Mouse (Mus musculus): Measurements from ENCODE around the gene Clic5.
A peak's percentile ranks its signal among the peaks of the same experiment; 100 is the strongest.
"Not testable (repeated sequence)": the region's sequence is repeated elsewhere in the genome, so short reads cannot be mapped to it uniquely, and the experiment has no call there.

The Clic5 gene

DNA sequence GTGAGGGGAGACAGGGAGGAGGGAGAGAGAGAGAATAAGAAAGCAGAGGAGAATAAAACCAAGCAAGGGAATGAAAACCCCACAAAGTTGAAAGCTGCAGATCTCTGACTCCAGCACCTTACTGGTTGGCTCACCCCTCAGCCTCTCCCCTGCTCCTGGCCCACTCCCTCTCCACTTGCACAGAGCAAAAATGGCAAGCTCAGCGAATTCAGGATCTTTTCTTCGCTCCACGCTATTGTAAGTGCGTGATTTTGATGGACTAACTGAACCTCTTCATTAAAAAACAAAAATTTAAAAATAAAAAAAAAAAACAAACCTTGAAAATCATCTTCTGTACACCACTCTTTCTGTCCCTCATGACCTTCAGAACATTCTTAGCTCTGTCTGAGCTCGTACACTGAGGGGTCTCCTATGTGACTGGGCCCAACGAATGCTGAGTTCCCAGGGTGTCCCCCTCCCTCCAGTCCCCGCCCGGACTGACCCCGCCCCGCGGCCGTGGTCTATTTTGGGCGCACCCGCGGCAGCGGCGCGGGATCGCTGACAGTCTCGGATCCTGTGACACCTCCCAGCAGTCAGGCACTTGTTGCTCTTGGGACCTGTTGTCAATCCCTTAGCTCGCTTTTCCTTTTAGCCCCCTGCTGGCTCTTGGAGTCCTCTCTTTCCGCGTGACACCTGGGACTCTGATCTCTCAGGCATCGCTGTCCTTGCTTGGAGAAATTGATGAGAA lies at the start of gene Clic5:
TSS of gene Clic5 (plus strand) at position 543 of the 727 bp plus-strand sequence.
- peak in 1 of 2 experiments; percentile 7 for DNase-seq

DNA sequence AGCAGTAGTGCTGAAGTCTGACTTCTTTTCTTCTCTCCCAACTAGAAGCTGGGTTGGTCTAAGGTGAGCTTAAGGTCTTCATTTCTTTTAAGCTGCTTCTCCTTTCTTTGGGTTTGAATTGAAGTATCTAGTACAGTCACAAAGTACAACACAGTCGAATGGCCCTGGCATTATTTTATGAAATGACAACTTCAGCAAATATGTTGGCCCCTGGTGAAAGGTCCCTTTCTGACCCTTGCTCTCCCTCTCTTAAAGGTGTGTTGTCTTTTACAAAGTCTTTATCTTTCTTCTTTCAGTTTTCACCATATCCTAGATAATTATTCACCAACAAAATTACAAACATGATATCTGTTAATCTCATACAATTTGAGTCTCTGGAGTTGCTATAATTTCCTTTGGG lies 42.6 kb upstream of the Clic5 start:
- DNase-seq, result no peak

DNA sequence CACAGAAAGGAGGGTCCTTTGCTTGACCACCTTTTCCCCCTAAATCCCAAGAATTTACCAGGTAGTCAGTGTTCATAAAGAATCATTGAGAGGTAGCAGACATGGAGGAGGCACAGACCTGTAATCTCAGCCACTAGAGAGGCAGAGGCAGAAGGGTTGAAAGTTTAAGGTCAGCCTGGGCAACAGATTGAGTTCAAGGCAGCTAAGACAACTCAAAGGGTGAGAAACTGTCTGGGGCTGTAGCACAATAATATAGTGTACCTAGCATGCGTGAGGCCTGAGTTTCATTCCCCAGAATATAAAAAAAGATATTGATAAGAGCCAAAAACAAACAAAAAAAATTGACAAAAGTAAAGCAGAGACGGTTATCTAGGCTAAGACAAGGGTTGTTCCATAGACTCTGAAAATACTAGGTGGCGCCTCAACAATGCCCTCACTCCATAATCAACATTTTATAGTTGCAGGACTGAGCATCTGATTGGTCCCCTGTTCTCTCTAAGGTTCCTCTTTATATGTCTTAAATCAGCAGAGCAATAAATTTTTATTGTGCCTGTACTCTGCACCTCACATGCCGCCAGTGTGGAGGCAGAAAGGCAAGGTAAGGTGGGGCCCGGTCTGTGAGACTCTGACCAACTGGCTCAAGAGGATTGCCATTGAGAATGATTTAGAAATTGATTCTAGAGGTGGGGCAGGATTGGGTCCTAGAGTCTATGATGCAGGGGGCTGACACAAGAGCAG lies 40.1 kb upstream of the Clic5 start:
- DNase-seq, result no peak

DNA sequence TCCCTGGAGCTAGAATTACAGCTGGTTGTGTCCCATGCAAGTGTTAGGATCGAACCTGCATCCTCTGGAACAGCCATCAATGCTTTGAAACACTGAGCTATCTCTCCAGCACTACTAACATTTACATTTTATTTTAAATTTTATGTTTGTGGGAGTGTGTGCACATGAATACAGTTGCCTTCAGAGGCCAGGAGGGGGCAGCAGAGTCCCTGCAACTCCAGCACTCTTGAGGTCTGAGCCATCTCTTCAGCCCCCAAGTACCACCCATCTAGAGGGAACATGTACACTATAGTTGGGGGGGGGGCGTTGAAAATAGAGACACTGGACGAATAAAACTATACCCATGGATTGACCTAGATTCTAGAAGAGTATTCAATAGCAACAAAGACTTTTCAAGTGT lies 37.3 kb upstream of the Clic5 start:
- peak in 1 of 2 experiments; percentile 6 for DNase-seq

DNA sequence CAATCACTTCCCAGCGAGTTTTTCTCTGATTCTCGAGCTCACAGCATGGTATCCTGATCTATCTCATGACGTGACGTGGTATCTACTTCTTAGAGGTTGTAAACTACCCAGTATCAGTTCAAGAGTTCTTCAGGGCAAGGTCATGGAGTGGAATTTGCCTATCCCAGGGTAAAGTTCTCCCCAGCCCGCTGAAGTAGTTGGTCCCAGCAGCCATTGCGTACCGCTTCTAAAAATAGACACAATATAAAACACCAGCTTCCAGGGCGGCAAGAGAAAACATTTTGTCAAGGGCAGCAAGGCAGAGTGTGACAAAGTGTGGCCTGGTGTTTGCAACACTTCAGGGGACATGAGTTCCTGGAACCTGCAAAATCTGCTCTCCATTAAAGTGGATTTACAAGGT lies 36.5 kb upstream of the Clic5 start:
- DNase-seq, result no peak

DNA sequence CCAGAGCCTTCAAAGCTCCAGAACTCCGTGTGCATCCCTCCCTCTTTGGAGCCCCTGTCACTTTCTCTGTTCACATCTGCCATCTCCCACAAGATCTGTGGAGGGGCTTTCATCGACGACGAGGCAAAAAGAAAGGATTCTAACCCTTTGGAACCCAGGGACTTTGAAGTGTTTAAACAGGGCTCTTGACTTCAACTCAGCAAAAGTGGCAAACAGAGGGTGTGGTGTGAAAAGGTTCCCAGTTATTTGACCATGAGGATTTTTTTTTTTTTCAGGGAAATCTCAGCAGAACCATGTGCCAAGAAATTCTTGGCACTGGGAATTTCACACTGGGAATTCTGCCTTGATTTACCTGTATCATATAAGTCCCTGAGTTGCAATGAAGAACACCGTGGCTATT lies 34.5 kb upstream of the Clic5 start:
- DNase-seq, result no peak

DNA sequence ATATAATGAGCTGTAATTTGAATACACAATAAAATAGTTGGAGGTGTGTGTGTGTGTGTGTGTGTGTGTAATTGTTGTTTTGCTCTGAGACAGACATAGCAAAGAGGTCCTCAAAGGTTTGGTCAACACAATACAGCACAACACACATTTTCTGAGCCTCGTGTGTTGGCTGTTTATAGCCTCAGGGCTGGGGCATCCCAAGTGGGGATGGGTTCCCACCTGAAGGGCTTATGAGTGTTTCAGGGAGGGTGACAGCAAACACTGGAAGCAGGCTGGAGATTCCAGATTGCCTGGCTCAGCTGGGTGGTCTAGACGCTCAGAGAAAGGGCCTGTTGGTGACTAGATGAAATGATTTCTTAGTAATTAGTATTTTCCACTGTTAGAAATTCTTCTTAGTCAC lies 33.2 kb upstream of the Clic5 start:
- no peak for DNase-seq

DNA sequence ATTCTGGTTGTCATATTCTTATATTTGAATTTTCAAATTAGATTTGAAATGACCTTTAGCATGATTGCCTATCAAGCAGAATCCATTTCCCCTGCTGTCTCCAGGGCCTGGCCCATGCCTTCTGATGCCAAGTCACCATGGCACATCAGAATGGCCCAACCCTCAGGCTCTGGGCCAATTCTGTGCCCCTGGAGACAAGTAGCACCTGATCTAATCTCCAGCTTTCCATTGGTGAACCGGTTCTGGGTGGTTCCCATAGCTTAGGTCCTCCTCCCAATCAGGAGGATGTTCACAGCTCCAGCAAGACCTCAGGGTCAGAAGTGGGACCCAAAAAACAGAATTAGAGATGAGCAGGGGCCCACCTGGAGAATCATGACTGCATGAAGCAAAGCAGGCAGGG lies 30.2 kb upstream of the Clic5 start:
- no peak for DNase-seq

DNA sequence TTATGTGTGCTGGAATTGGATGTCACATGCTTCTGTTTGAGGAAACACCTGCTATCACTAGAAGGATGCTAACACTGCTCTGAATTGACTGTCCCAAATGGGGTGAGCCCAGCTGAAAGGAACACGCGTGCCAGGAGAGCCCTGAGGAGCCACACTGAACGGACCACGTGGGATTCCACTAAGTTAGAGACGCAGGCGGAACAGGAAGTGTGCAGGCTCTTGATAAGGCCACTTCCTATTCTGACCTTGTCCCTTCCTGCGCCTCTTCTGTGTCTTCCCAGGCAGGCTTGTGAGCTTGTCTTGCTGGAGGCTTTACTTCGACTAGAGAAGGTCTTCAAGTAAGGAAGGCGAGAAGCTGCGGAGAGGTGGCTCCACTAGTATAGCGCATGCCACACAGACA lies 27.9 kb upstream of the Clic5 start:
- no peak for DNase-seq

DNA sequence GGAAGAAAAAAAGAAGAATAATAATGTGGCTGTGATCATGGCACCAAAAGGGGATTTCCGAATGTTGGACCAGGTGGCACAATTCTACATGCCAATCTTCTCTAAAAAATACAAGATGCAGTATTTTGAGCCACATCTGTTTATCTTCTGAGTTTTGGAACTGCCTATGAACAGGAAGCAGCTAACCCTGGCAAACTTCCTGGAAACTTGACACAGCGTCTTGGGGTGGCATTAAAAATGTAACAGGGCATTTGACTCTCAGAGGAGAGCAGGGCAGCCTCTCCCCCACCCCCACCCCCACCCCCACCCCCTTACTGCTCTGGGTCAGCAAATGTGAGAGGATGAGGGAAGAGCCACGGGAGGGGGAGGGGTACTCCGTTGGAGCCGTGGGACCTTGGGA lies 25.9 kb upstream of the Clic5 start:
- no peak for DNase-seq

DNA sequence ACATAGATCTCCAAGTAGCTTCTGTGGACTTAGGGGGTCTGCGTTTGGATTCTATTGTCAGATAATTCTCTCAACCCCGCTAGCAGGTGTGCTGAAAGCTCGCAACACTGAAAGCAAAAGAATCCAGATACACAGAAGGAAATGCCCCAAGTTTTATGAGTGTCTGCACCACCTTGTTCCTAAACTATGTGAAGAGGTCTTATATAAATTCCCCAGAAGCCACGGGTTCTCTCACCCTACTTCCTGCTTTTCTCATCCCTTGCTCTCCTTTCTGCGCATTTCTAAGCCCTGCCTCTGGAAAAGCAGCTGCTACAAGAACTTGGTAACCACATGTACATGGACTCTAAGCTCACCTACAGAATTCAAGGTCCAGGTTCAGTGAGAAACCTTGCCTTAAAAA lies 25.4 kb upstream of the Clic5 start:
- no peak for DNase-seq

DNA sequence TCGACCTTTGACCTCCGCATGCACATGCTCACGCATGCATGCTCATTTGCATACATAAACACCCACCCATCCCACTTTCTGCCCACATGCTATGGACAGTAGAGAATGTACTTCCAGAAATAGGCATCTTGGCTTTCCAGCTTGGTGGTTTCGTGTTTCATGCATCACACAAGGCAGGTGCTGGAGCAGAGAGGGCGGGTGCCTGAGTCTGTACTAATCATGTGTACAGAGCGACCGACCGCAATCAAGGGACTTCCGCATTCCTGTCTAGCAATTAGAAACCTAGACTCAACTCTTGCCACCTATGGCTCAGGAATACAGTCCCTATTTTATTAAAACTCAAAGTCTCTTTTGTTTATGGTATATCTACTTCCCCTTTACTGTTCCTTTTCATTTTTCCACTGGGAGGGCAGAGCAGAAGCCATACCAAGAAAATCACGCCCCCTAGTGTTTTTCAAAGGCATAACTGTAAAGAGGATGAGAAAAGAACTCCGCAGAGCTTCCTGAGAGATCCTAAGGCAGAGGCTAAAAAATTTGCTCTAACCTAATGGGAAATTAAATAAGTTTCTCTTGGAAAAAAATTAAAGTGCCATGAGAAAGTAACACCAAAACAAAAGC lies 22.5 kb upstream of the Clic5 start:
- DNase-seq, result no peak

DNA sequence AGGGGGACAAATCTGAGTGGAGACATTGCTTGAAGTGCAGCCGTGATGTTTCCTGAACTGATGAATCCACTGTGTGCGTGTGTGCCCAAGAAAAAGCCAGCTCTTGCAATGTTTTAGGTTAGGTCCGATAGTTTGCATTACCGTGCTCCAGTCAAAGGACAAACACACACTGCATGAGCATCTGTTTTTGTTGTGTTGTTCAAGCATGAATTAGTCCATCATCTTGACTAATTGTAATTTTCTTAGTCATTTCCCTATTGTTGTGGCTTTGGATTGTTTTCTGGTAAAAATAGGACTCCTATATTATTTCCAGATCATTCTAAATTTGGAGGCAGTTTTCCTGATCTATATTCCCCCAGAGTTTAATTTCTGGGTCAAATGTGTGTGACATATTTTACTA lies 18.7 kb upstream of the Clic5 start:
- no peak for DNase-seq

DNA sequence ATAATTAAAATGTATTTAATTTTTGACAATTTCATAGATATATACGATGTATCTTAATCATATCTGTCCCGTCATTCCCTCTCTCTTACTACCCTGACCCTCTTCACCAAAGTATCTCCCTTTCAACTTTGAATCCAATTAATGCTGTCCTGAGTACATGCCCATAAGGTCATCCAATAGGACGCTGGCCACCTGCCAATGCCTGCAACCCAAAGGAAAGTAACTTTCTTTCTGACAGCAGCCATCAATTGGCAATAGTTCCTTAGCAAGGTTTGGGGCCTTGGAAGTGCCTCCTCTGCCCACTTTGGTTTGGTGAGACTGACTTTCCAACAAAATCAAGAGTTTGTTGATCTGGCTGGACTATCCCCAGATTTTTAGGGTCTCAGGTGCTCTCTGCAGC lies 18.1 kb upstream of the Clic5 start:
- DNase-seq, result no peak

DNA sequence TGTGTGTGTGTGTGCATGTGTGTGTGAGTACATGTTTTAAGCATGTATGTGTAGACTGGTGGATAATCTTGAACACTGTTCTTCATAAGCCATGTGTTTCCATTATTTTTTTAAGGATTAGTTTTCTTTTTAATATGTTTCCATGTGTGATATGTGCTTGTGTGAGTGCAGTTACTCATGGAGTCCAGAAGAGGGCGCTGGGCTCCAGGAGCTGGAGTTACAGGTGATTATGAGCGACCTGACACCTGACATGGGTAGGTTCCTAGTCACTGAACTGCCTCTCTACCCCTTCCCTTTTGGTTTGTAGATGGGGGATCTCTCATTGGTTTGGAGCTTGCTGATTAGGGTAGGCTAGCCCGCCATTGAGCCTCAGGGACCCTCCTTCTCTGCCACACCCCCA lies 16.5 kb upstream of the Clic5 start:
- DNase-seq, result no peak

DNA sequence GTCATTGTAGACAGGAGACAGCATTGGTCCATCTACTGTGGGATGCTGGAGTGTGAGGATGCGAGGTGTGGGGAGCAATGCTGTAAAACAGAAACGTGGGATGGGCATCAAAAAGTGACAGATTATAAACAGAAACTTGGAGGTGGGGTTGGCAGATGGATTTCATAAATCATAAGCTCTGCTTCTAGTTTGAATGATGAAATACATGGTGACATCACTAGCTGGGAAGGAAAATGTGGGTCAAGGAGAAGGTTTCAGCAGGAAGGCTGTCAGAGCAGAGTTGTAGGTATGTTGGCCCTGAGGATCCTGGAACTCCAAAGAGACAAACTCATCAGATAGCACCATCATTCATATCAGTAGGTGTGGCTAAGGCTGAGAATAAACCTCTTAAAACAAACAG lies 15.0 kb upstream of the Clic5 start:
- DNase-seq, result no peak

DNA sequence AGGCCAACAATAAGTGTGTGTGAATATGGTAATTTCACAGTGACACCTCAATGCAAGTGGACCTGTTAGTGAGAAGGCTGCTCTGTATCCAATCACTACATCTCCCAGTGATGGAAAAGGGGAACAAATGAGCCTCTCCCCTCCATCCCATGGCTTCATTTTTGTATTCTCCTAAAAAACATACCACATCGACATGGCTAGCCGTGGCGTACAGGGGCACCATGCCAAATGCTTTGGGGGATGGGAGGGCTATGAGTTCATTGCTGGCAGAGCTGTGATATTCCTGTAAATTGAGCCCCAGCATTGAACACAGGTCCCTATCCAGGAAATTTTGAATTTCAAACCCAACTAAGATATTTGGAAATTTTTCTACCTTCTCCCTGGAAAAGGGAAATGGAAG lies 11.1 kb upstream of the Clic5 start:
- DNase-seq, result no peak

DNA sequence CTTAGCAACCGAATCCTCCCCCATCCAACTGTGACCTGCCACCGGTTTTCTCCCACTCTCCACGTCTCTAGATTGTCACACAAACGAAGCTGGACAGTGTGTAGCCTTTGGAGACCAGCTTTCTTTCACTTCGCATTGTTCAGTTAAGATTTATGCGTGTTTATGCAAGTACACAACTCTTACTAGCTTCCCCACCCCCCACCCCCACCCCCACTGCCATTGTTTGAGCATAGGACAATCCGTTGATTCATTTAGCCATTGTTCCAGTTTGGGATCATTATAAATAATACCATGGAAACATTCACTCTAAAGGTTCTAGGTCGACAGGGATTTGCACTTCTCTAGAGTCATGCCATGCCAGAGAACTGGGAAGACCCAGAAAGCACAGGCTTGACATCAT lies 7.0 kb upstream of the Clic5 start:
- DNase-seq, result no peak

DNA sequence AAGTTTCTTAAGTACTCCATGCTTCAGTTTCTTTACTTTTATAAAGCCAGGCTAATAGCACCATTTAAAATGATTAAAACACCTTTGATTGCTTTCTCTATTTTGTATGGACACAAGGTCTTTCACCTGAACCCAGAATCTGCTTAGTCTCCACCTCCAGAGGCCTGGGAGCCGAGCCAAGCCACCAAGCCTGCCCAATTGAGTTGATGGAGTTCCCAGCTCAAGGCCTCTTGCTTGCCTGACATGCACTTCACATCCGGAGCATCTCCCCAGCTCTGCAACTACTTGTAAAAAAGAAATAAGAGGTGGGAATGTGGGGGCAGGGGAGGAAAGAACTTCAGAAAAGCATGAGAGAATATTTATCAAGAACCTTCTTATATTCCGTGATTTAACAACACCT lies 1.5 kb upstream of the Clic5 start:
- no peak for DNase-seq

DNA sequence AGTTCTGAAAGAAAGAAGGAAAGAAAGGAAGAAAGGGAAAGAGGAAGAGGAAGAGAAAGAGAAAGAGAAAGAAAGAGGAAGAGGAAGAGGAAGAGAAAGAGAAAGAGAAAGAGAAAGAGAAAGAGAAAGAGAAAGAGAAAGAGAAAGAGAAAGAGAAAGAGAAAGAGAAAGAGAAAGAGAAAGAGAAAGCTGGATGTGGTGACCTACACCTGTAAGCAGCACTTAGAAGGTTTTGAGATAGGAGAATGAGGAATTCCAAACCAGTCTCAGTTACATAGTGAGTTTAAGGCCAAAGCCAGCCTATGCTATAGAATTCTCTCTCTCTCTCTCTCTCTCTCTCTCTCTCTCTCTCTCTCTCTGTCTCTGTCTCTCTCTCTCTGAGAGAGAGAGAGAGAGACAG lies 847 bp upstream of the Clic5 start:
- not testable (repeated sequence) for DNase-seq

DNA sequence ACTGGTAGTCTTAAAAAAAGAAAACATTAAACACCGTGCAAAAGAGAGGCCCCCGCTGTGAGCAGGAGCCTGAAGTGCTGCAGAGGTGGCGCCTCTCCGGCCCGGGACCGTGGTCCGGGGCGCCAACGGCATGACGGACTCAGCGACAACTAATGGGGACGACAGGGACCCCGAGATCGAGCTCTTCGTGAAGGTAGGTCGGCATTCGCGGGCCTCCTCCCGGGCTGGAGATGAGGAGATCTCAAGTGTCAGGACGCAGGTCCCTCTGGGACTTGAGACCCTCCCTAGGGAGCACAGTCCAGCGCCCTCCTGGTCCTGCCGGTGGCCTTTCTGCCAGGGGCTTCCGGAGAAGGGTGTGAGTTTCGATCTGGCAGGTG lies 373 bp downstream of the Clic5 start:
- no peak for DNase-seq

DNA sequence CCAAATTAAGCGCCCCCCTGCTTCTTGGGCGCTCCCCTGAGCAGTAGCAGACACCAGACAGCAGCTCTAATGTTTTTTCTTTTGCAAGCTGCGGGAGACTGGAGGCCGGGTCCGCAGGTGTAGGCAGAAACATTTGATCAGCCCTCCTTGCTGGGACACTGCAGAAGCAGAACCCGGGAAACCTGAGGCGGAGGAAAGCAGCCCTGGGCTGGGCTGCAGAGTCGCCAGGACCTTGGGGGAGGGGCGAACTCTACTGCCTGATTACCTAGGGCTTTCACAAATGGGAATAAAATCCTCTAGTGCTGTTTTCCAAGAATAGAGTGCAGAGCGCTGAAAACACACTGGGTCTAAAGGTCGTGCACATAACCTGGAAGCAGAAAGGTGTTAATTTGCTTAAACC lies 1.3 kb downstream of the Clic5 start:
- DNase-seq, result no peak

DNA sequence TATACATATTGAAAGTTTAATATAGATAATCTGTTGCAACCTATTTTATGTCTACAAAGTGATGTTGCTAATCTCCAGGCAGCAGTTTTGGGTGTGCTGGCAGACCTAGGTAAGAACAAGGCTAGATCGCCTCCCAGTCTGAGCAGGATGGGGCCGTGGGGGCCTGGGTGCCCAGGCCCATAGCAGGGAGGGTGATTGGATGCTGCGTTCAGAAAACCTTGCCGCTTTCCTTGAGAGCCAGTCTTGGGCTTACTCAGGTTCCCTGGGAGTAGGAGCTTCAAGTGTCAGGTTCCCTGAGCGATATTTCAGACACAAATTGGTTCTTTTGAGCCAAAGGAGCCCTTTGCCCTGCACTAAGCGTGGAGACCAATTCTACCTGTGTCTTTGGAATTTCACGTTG lies 1.9 kb downstream of the Clic5 start:
- no peak for DNase-seq

DNA sequence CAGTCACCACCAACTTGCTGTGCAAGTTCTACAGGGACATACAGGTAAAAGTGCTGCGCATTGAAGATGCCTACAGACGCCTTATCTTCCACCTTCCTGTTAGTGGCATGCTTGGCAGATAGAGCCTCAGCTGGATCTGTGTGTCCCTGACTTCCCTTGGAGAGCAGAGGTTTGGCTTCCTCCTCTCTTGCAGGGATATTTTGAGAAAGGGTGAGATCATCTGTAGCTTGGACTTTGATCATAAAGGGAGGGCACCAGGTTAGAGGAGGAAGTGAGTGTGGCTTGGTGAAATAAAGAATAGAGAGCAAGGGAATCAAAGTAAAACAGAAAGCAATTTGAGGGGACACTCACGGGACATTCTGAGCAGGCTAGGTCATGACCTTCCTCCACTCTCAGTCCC lies 4.6 kb downstream of the Clic5 start:
- DNase-seq, result no peak

DNA sequence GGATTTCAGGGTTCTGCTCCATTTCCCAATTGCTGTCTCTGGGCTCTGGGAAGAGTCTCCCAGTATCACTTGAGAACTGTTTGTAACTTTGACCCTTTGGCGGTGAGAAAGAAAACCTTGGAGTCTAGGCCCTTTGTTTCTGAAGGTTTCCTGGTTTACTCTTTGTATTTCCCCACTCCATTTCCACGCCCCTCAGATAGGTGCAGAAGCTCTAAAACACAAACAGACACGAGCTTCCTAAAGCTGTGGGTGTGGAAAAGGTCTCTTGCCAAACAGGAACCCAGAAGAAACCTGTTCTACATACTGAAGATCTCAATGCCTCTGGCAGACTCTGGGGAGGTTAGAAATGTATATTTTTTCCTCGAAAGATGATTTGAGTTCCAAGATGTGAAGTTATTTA lies 10.8 kb downstream of the Clic5 start:
- no peak for DNase-seq

Data from cerebellum, adult 18-20 months (tissue).